Mouse (Mus musculus) stomach, postnatal 0 days (tissue): ENCODE data around the gene Zer1. TPM values are rescaled to one million over a fixed set of nuclear protein-coding genes. Genes with fewer than 3 reads are reported as not detected.

Experiments used
- ATAC-seq: fragments of 200-750 bp; cut with Nextera tagmentation; 2 replicates; pipeline ENCODE4 v1.8.0; 2017; ENCODE audit not compliant: low FRiP score, low TSS enrichment
- DNase-seq: peaks from one replicate; pipeline ENCODE4 v3.0.0-alpha.2; 2016; ENCODE audit warnings: low spot score
- H3K27ac ChIP-seq: fragments of 300-500 bp; sonication (generic); replicated peaks from 2 replicates; pipeline ENCODE4 v1.5.1; 2014; ENCODE audit warnings: mild to moderate bottlenecking, control low read depth
- H3K27me3 ChIP-seq: fragments of 300-500 bp; sonication (generic); 2 replicates; pipeline ENCODE4 v1.6.1; 2014; ENCODE audit warnings: low read length; ENCODE audit not compliant: control insufficient read depth, insufficient read depth
- H3K36me3 ChIP-seq: fragments of 300-500 bp; sonication (generic); 2 replicates; pipeline ENCODE4 v1.6.1; 2014; ENCODE audit warnings: low read length, mixed read lengths; ENCODE audit not compliant: control insufficient read depth, insufficient read depth
- H3K4me1 ChIP-seq: fragments of 300-500 bp; sonication (generic); replicated peaks from 2 replicates; pipeline ENCODE4 v1.6.1; 2014; ENCODE audit warnings: antibody characterized with exemption; ENCODE audit not compliant: control insufficient read depth, insufficient read depth
- H3K4me2 ChIP-seq: fragments of 300-500 bp; sonication (generic); replicated peaks from 2 replicates; pipeline ENCODE4 v1.6.1; 2014; ENCODE audit warnings: low read depth, mild to moderate bottlenecking, control low read depth, moderate library complexity
- H3K4me3 ChIP-seq: fragments of 300-500 bp; sonication (generic); 2 replicates; pipeline ENCODE4 v1.5.1; 2014; ENCODE audit warnings: low read depth, low read length, control low read depth
- H3K9ac ChIP-seq: fragments of 300-500 bp; sonication (generic); 2 replicates; pipeline ENCODE4 v1.6.1; 2014; ENCODE audit warnings: mild to moderate bottlenecking, low read length, control low read depth, mixed read lengths
- H3K9me3 ChIP-seq: fragments of 300-500 bp; sonication (generic); 2 replicates; pipeline ENCODE4 v1.6.1; 2016; ENCODE audit warnings: low read length; ENCODE audit not compliant: control insufficient read depth
- CTCF ChIP-seq: IDR thresholded peaks from 2 replicates; pipeline ENCODE4 v1.5.1; 2016; ENCODE audit warnings: antibody characterized with exemption, low read depth, mild to moderate bottlenecking, moderate library complexity
- EP300 ChIP-seq: optimal IDR thresholded peaks from 2 replicates; pipeline ENCODE3; 2016; ENCODE audit warnings: antibody characterized with exemption
- WGBS: fragments of 180-500 bp; shearing (Covaris S2); extraction: QIAGEN DNeasy Blood & Tissue Kit; methylation state at CpG from one replicate; pipeline ENCODE4 v1.1.7; 2014; 5-methylcytosine and 5-hydroxymethylcytosine counted together
- polyA plus RNA-seq: library from polyadenylated mRNA; unstranded; fragments of >200 nt; fragmentation: Nextera tagmentation; extraction: Ambion mirVana; gene quantifications from 2 replicates; pipeline ENCODE4 v1.2.1, GENCODE M21; 2015

Gene Zer1
- polyA plus RNA-seq, 1 experiment from 2014 or later, result 3.1 TPM

DNA sequence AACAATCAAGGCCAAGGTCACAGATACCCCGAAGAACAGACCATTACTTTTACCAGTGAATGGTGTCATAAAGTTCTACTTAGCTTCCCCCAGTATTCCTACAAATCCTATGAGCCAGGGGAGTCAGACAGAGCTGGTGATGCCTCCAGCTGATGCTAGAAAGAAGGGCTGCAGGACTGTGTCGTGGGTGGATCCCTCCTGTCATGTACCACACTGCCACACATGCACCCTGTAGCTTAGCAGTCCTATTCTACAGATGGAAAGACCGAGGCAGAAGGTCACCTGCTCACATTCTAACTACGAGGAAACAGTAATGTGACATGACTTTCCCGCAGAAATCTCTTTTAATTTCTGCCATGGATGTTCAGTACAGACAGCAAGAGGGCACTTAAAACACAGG lies 1.6 kb downstream of the Zer1 start:
- Histone ChIP-seq H3K36me3 (no peaks in the 10 kb centered on the region), H3K4me2 (no peak overlapping the region), H3K4me1 (0 out of 2 replicates have a peak, but pooled peaks cover 2% of the 10 kb centered on the region), H3K27ac (no peak overlapping the region), H3K27me3 (no peaks in the 10 kb centered on the region), H3K9me3 (no peaks in the 10 kb centered on the region), H3K4me3 (no peak overlapping the region), H3K9ac (no peak overlapping the region)
- DNase-seq (no peak), ATAC-seq (no peak)
- WGBS, result 79% methylated on average over 5 of the region's 5 CpGs
- no peak for TF ChIP-seq CTCF
- TF ChIP-seq EP300, result no peak

DNA sequence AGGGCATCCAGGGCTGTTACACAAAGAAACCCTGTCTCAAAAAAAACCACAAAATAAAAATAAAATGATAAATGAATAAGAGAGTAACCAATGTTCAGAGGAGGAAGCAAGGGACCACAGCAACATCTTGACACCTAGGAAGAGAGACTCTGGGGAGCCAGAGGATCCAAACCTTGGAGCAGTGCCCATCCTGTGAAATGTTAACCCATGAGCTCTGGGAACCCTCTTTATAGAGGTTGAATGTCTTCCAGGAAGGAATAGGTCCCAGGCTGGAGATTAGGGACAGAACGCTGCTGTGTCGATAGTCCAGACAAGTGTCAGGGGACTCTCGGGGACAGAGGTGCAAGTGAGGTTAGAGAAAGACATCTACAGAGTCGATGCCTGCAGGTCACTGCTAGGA lies 4.1 kb downstream of the Zer1 start:
- no peaks in the 10 kb centered on the region for H3K9me3 ChIP-seq
- no peaks in the 10 kb centered on the region for H3K36me3 ChIP-seq
- no peak for DNase-seq
- H3K4me3 ChIP-seq, result no peak overlapping the region
- ATAC-seq, result no peak
- no peak overlapping the region for H3K9ac ChIP-seq
- WGBS, result 84% methylated on average over 4 of the region's 4 CpGs
- no peaks in the 10 kb centered on the region for H3K27me3 ChIP-seq
- no peak overlapping the region for H3K27ac ChIP-seq
- 0 out of 2 replicates have a peak, but pooled peaks cover 2% of the 10 kb centered on the region for H3K4me1 ChIP-seq
- TF ChIP-seq EP300, result no peak
- no peak for TF ChIP-seq CTCF
- H3K4me2 ChIP-seq, result no peak overlapping the region

DNA sequence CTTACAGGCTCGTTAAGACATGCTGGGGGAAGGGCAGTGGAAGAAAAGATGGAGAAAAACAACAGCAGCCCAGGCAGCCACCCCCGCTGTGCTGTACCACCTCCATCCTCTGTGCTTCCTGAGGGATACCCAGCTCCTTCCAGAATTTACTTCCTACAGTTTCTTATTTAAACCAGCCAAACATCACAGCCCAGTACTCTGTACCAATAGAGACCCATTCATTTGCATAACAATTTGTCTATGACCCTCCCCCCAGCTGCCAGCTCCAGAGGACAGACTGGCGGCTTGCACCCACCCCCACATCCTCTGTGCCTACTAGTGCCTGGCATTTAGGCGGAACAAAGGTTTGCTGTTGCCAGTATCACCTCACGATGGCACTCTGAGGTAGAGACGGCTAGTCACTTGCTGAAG lies 4.7 kb downstream of the Zer1 start:
- no peak for TF ChIP-seq EP300
- TF ChIP-seq CTCF, result no peak
- WGBS, result 54% methylated on average over 6 of the region's 6 CpGs
- no peak for ATAC-seq

DNA sequence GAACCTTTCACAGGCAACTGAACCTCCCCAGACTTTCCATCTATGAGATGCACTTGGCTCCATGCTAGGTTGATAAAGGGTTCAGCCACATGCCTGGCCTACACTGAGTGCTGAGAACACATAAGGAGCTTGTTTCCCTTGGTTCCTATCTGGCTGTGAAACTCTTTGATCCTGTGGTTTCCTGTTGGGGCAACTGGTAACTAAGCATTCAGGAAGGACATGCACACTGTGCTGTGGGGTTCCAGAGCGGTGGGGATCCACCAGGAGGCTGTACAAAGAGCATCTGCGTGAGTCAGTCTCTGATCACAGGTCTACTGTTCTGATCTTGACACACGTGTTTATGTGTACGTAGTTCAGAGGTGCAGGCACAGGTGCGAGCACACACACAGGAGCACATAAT lies 11.8 kb downstream of the Zer1 start:
- Histone ChIP-seq H3K27ac (no peak overlapping the region), H3K4me3 (no peak overlapping the region), H3K9me3 (no peaks in the 10 kb centered on the region), H3K4me1 (no peaks in the 10 kb centered on the region), H3K36me3 (peaks cover 21% of the 10 kb centered on the region), H3K9ac (no peak overlapping the region), H3K27me3 (no peaks in the 10 kb centered on the region), H3K4me2 (no peak overlapping the region)
- WGBS, result 89% methylated on average over 5 of the region's 5 CpGs
- TF ChIP-seq CTCF, result no peak
- TF ChIP-seq EP300, result no peak
- no peak for ATAC-seq
- no peak for DNase-seq

More for the DNA sequence above, 4.7 kb downstream of the Zer1 start:
- no peaks in the 10 kb centered on the region for H3K4me1 ChIP-seq
- no peak overlapping the region for H3K27ac ChIP-seq
- H3K4me2 ChIP-seq, result no peak overlapping the region
- H3K36me3 ChIP-seq, result no peaks in the 10 kb centered on the region
- H3K9ac ChIP-seq, result no peak overlapping the region
- H3K27me3 ChIP-seq, result no peaks in the 10 kb centered on the region
- no peak for DNase-seq
- no peak overlapping the region for H3K4me3 ChIP-seq
- H3K9me3 ChIP-seq, result no peaks in the 10 kb centered on the region

DNA sequence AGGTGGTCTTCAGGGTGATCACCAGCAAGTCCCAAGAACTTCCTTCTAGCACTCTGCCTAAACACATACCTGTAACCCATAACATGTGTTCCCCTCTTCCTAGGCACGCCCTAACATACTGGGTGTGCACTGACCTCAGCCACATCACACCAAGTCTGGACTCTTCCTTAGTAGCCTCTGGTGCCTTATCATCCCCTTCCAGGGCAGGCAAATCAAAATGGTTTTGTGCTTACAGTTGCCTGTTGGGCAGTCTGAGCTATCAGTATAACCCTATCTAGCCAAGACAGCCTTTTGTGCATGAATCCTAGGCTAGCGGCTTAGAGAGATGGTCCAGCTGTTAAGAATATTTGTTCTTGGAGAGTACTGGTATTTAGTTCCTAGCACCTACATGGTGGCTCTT lies 12.9 kb downstream of the Zer1 start:
- peaks cover 24% of the 10 kb centered on the region for H3K36me3 ChIP-seq
- no peaks in the 10 kb centered on the region for H3K9me3 ChIP-seq
- TF ChIP-seq EP300 (no peak), CTCF (no peak)
- H3K4me2 ChIP-seq, result no peak overlapping the region
- DNase-seq, result no peak
- no peaks in the 10 kb centered on the region for H3K27me3 ChIP-seq
- H3K9ac ChIP-seq, result no peak overlapping the region
- H3K4me1 ChIP-seq, result no peaks in the 10 kb centered on the region
- no peak for ATAC-seq
- no peak overlapping the region for H3K4me3 ChIP-seq
- 85% methylated on average over 2 of the region's 2 CpGs for WGBS
- H3K27ac ChIP-seq, result no peak overlapping the region

DNA sequence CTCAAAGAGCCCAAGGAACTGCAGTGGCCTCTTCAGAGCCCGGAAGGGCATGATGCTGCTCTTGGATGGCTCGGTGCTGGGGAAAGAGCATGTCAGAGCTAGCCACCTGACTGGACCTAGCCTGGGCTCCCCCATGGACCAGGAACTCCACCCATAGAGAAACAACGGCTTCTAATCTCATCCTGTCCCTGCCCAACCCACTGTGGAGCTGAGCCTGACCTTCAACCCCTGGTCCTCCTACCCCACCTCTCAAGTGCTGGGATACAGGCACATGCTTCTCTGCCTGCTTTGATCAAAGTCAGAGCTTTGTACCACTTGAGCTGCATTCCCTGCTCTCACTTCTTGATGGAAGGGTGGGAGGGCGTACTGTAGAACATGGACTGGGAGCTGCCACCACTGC lies 16.1 kb downstream of the Zer1 start:
- Histone ChIP-seq H3K4me3 (no peak overlapping the region), H3K9ac (no peak overlapping the region), H3K27me3 (no peaks in the 10 kb centered on the region), H3K4me2 (no peak overlapping the region), H3K4me1 (no peaks in the 10 kb centered on the region), H3K36me3 (peaks cover 29% of the 10 kb centered on the region), H3K27ac (no peak overlapping the region), H3K9me3 (no peaks in the 10 kb centered on the region)
- no peak for TF ChIP-seq CTCF
- TF ChIP-seq EP300, result no peak
- DNase-seq (no peak), ATAC-seq (no peak)
- WGBS, result 85% methylated on average over 4 of the region's 4 CpGs
